Mouse (Mus musculus): ENCODE measurements around the gene Dock6.

DNA sequence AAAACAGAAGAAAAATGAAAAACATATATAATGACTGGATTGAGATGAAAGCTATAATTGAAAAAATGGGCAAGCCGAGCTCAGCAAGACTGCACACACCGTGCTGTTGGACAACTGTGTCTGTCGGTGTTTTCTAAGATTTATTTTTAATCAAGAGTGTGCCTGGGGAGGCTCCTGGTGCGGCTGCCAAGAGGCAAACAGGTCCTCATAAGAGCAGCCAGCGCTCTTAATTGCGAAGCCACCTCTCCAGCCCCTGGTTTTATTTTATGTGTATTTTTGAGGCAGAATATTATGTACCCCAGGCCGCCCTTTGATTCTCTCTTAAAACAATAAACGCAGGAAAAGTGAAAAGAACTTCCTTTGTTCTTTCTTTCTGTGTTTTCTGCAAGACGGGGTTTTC, 64.2 kb downstream of the Dock6 start:
- TF ChIP-seq CTCF (IDR thresholded peaks at IDR 0.05; ENCODE audit: low read depth), result no peak
- TF ChIP-seq EP300 (optimal IDR thresholded peaks at IDR 0.05), result no peak

All from stomach, postnatal 0 days (tissue).